21 mouse cellular contexts compared by ENCODE assay signal in the genomic region with DNA sequence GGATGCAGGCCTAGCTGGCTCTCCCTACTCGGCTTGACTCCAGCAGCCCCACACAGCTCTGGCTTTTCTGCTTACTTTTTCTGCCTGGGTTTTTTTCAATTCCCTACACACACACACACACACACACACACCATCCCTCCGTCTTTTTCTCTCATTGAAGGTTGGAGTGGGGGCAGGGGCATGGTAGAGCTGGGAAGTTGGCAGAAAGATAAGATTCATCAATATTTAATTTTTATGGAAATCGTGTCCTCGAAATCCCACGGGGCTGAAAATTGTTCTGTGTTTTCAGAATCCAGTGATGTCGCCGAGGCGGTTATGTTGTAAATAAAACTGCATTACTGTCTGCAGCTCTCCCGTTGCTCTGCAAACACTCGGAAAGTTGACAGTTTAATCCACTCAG. TPM values are rescaled to one million over a fixed set of nuclear protein-coding genes. Genes with fewer than 3 reads are reported as not detected.
DNase-seq lines count a peak whose midpoint lies in the region; ATAC-seq and TF ChIP-seq lines count a peak whose summit lies in the region.
"Had no signal": no experiment of that assay in that cellular context is flagged by ENCODE, and none has a peak within 500 bp of the region (broad histone marks: within the 10 kb centered on the region; RNA-seq: fewer than 3 reads in every experiment).

No protein-coding gene starts in this region.

- no peaks in the 10 kb centered on the region for H3K27me3 ChIP-seq in neural tube, embryonic 12.5 days (replicated peaks)
- no peaks in the 10 kb centered on the region for H3K27me3 ChIP-seq in hindbrain, embryonic 12.5 days
- H3K27me3 ChIP-seq in hindbrain, postnatal 0 days (ENCODE audit: insufficient read depth, low read length): no peaks in the 10 kb centered on the region
- H3K27me3 ChIP-seq in neural tube, embryonic 14.5 days (ENCODE audit: control insufficient read depth, insufficient read depth, low read length): no peaks in the 10 kb centered on the region

- no peaks in the 10 kb centered on the region for H3K9me3 ChIP-seq in neural tube, embryonic 12.5 days
- H3K9me3 ChIP-seq in hindbrain, embryonic 12.5 days (replicated peaks): no peaks in the 10 kb centered on the region
- H3K9me3 ChIP-seq in hindbrain, postnatal 0 days (ENCODE audit: low read length): no peaks in the 10 kb centered on the region
- no peaks in the 10 kb centered on the region for H3K9me3 ChIP-seq in neural tube, embryonic 14.5 days (ENCODE audit: control insufficient read depth, low read length)
- H3K9me3 ChIP-seq: heart, embryonic 10.5 days; limb, embryonic 10.5 days; liver, embryonic 12.5 days had no signal

- no peak for DNase-seq in neural tube, embryonic 10.5 days (ENCODE audit: extremely low spot score, low spot score)
- DNase-seq in hindbrain, postnatal 0 days (ENCODE audit: low spot score): peak; percentile 50
- DNase-seq in adrenal gland, adult 8-10 months: no peak
- no peak for DNase-seq in adipocyte (ENCODE audit: low spot score)
- DNase-seq: adrenal gland, adult 2 months; cerebellum, adult 11-12 months; gastrocnemius, postnatal 36 days; heart, postnatal 10 days; kidney, adult 8-10 months; kidney, postnatal 4 days; lung, embryonic 14.5 days; thymus, postnatal 25 days had no signal

- peaks cover 75% of the 10 kb centered on the region for H3K36me3 ChIP-seq in neural tube, embryonic 12.5 days
- peaks cover 43% of the 10 kb centered on the region for H3K36me3 ChIP-seq in hindbrain, embryonic 12.5 days
- peaks cover 31% of the 10 kb centered on the region; the same call in 1 of the 2 replicates for H3K36me3 ChIP-seq in hindbrain, postnatal 0 days (ENCODE audit: insufficient read depth, low read length)
- H3K36me3 ChIP-seq in neural tube, embryonic 14.5 days (ENCODE audit: control insufficient read depth, insufficient read depth, low read length): peaks cover 6% of the 10 kb centered on the region; the same call in 1 of the 2 replicates
- H3K36me3 ChIP-seq: heart, embryonic 10.5 days; limb, embryonic 10.5 days; liver, embryonic 12.5 days had no signal

- no peak overlapping the region for H3K4me3 ChIP-seq in neural tube, embryonic 12.5 days
- H3K4me3 ChIP-seq in hindbrain, embryonic 12.5 days: no peak overlapping the region
- no peak overlapping the region for H3K4me3 ChIP-seq in hindbrain, postnatal 0 days (ENCODE audit: low read length)
- no peak overlapping the region for H3K4me3 ChIP-seq in neural tube, embryonic 14.5 days (ENCODE audit: low read depth, low read length)
- H3K4me3 ChIP-seq: erythroblast, embryonic 14.5 days; heart, embryonic 10.5 days; limb, embryonic 10.5 days; liver, embryonic 12.5 days had no signal

- 74% methylated on average over 10 of the region's 10 CpGs for WGBS in neural tube, embryonic 12.5 days
- 66% methylated on average over 10 of the region's 10 CpGs for WGBS in hindbrain, embryonic 12.5 days
- WGBS in hindbrain, postnatal 0 days: 48% methylated on average over 10 of the region's 10 CpGs
- WGBS in neural tube, embryonic 14.5 days: 47% methylated on average over 10 of the region's 10 CpGs

- no peak overlapping the region; the same call in 1 of the 2 replicates for H3K4me2 ChIP-seq in neural tube, embryonic 12.5 days (replicated peaks)
- H3K4me2 ChIP-seq in hindbrain, embryonic 12.5 days (replicated peaks): no peak overlapping the region
- H3K4me2 ChIP-seq in hindbrain, postnatal 0 days (ENCODE audit: low read depth, low read length): no peak overlapping the region
- H3K4me2 ChIP-seq in neural tube, embryonic 14.5 days (ENCODE audit: low read depth, low read length): no peak overlapping the region
- H3K4me2 ChIP-seq: liver, embryonic 12.5 days; lung, embryonic 14.5 days had no signal

- H3K9ac ChIP-seq in neural tube, embryonic 12.5 days: no peak overlapping the region
- no peak overlapping the region for H3K9ac ChIP-seq in hindbrain, embryonic 12.5 days
- no peak overlapping the region for H3K9ac ChIP-seq in hindbrain, postnatal 0 days (replicated peaks; ENCODE audit: low read length)
- H3K9ac ChIP-seq in neural tube, embryonic 14.5 days (replicated peaks; ENCODE audit: low read depth, low read length): no peak overlapping the region
- H3K9ac ChIP-seq: liver, embryonic 12.5 days; lung, embryonic 14.5 days had no signal

- TF ChIP-seq CTCF in hindbrain, postnatal 0 days (IDR thresholded peaks at IDR 0.05; ENCODE audit: low read depth): no peak

- peaks cover 14% of the 10 kb centered on the region for H3K4me1 ChIP-seq in neural tube, embryonic 12.5 days
- H3K4me1 ChIP-seq in hindbrain, embryonic 12.5 days: peaks cover 8% of the 10 kb centered on the region; the same call in 1 of the 2 replicates
- H3K4me1 ChIP-seq in hindbrain, postnatal 0 days (ENCODE audit: insufficient read depth, low read length): no peaks in the 10 kb centered on the region
- peaks cover 12% of the 10 kb centered on the region; the same call in 1 of the 2 replicates for H3K4me1 ChIP-seq in neural tube, embryonic 14.5 days (ENCODE audit: control insufficient read depth, insufficient read depth, low read length)
- H3K4me1 ChIP-seq: limb, embryonic 10.5 days; liver, embryonic 12.5 days had no signal

- 0 out of 2 replicates have a peak, but pooled peaks have one; percentile 41 for ATAC-seq in neural tube, embryonic 12.5 days (ENCODE audit: low FRiP score, low read depth)
- peak; percentile 32; the same call in 1 of the 2 replicates for ATAC-seq in hindbrain, embryonic 12.5 days (ENCODE audit: low FRiP score)
- ATAC-seq in hindbrain, postnatal 0 days: 0 out of 2 replicates have a peak, but pooled peaks have one; percentile 15
- no peak for ATAC-seq in neural tube, embryonic 14.5 days (ENCODE audit: low read depth)
- ATAC-seq: inflammation-experienced regulatory T-cells, adult 6 months; liver, embryonic 12.5 days had no signal

- no peak overlapping the region for H3K27ac ChIP-seq in neural tube, embryonic 12.5 days
- H3K27ac ChIP-seq in hindbrain, embryonic 12.5 days: 0 out of 2 replicates have a peak overlapping the region, but pooled peaks have one; percentile 2
- H3K27ac ChIP-seq in hindbrain, postnatal 0 days: no peak overlapping the region
- H3K27ac ChIP-seq in neural tube, embryonic 14.5 days (ENCODE audit: low read depth, low read length): 0 out of 2 replicates have a peak overlapping the region, but pooled peaks have one; percentile 6
- H3K27ac ChIP-seq: heart, embryonic 10.5 days; limb, embryonic 10.5 days; liver, embryonic 12.5 days; macrophage had no signal

RNA-seq across cellular contexts. Expression of gene Wscd1, which starts 29.9 kb away (rescaled TPM):
- 66.0 and 67.3 TPM in 2 replicates for polyA plus RNA-seq in neural tube, embryonic 12.5 days (2016; fragmentation: Nextera tagmentation; extraction: Ambion mirVana)
- polyA plus RNA-seq in hindbrain, embryonic 12.5 days (2016; fragmentation: Nextera tagmentation; extraction: Ambion mirVana): 55.6 and 55.7 TPM in 2 replicates
- total RNA-seq in hindbrain, postnatal 0 days (2014; rRNA removed): 188 and 209 TPM in 2 replicates
- 83.8 and 94.5 TPM in 2 replicates for polyA plus RNA-seq in hindbrain, postnatal 0 days (2015; fragmentation: Nextera tagmentation; extraction: Ambion mirVana)
- 42.4 and 44.1 TPM in 2 replicates for polyA plus RNA-seq in neural tube, embryonic 14.5 days (2014; fragmentation: Nextera tagmentation; extraction: Ambion mirVana)
- total RNA-seq in adrenal gland, adult 8-10 months (2022): 1 to 10 TPM; 6.8 to 9.2 (median 7.4) TPM
- polyA plus RNA-seq: inflammation-experienced regulatory T-cells, adult 6 months; macrophage had no signal

Comparison
In these comparisons a context has a peak if more than half of its experiments do, and no peak if none do; other contexts are left out.
1. H3K27ac ChIP-seq: peak in hindbrain, embryonic 12.5 days (single experiment) and neural tube, embryonic 14.5 days (single experiment); none in neural tube, embryonic 12.5 days (single experiment) and hindbrain, postnatal 0 days (single experiment).